ENCODE assay signal across 9 mouse cellular contexts in the genomic region with DNA sequence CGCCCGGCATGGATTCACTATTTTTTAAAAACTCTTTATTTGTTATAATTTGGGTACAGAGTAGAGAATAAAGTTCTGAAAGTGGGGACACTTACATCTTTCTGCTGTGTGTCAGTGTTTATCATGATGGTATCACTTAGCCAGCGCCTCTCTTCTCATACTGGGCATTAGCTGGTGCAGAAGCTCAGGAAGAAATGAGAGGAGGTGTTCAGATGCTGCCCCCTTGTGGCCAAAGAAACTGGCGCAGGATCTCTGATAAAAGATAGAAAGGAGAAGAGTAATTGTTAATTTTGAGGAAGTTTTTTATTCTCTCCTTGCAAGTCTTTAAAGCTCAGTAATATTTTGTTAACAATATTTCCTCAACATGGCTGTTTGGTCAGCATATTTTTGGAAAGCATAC. TPM values are rescaled to one million over a fixed set of nuclear protein-coding genes. Genes with fewer than 3 reads are reported as not detected.
A peak's percentile ranks its signal among the peaks of the same experiment; 100 is the strongest.
DNase-seq lines count a peak whose midpoint lies in the region; ATAC-seq lines count a peak whose summit lies in the region.
"Had no signal": no experiment of that assay in that cellular context is flagged by ENCODE, and none has a peak within 500 bp of the region (broad histone marks: within the 10 kb centered on the region; RNA-seq: fewer than 3 reads in every experiment).

No protein-coding gene starts in this region.

- peak; percentile 79 for DNase-seq in intestine, embryonic 14.5 days (ENCODE audit: low spot score)
- DNase-seq in adrenal gland, adult 8-10 months, result peak; percentile 2
- DNase-seq in embryo, embryonic 10.5 days (ENCODE audit: low spot score), result peak; percentile 78
- peak; percentile 15 to 75 for DNase-seq in left cerebral cortex, adult 9 months (ENCODE audit: low spot score in 2 of 2)
- DNase-seq in testis, postnatal 14 days (ENCODE audit: low spot score), result peak; percentile 11

- no peaks in the 10 kb centered on the region for H3K36me3 ChIP-seq in intestine, embryonic 14.5 days (ENCODE audit: control insufficient read depth, insufficient read depth, low read length)
- H3K36me3 ChIP-seq in intestine, embryonic 15.5 days, result no peaks in the 10 kb centered on the region
- no peaks in the 10 kb centered on the region for H3K36me3 ChIP-seq in hindbrain, embryonic 16.5 days (ENCODE audit: control insufficient read depth, insufficient read depth, low read length)
- H3K36me3 ChIP-seq in midbrain, embryonic 13.5 days, result no peaks in the 10 kb centered on the region
- H3K36me3 ChIP-seq: embryonic facial prominence, embryonic 15.5 days had no signal

- H3K27ac ChIP-seq in intestine, embryonic 14.5 days (ENCODE audit: low read depth), result no peak overlapping the region
- no peak overlapping the region for H3K27ac ChIP-seq in intestine, embryonic 15.5 days
- H3K27ac ChIP-seq in hindbrain, embryonic 16.5 days (ENCODE audit: low read depth, low read length), result no peak overlapping the region
- H3K27ac ChIP-seq in midbrain, embryonic 13.5 days, result no peak overlapping the region
- H3K27ac ChIP-seq: embryonic facial prominence, embryonic 15.5 days had no signal

- no peaks in the 10 kb centered on the region for H3K9me3 ChIP-seq in intestine, embryonic 14.5 days (ENCODE audit: control insufficient read depth, low read length)
- no peaks in the 10 kb centered on the region for H3K9me3 ChIP-seq in intestine, embryonic 15.5 days
- H3K9me3 ChIP-seq in hindbrain, embryonic 16.5 days (ENCODE audit: control insufficient read depth, low read length), result no peaks in the 10 kb centered on the region
- H3K9me3 ChIP-seq in midbrain, embryonic 13.5 days, result no peaks in the 10 kb centered on the region
- H3K9me3 ChIP-seq: embryonic facial prominence, embryonic 15.5 days had no signal

- H3K4me2 ChIP-seq in intestine, embryonic 14.5 days (ENCODE audit: low read length), result no peak overlapping the region
- no peak overlapping the region for H3K4me2 ChIP-seq in intestine, embryonic 15.5 days (replicated peaks)
- H3K4me2 ChIP-seq in hindbrain, embryonic 16.5 days (ENCODE audit: low read length), result no peak overlapping the region
- H3K4me2 ChIP-seq in midbrain, embryonic 13.5 days (replicated peaks), result no peak overlapping the region
- H3K4me2 ChIP-seq: embryonic facial prominence, embryonic 15.5 days had no signal

- H3K27me3 ChIP-seq in intestine, embryonic 14.5 days (replicated peaks; ENCODE audit: control insufficient read depth, insufficient read depth, low read length), result no peaks in the 10 kb centered on the region
- no peaks in the 10 kb centered on the region for H3K27me3 ChIP-seq in intestine, embryonic 15.5 days (replicated peaks)
- H3K27me3 ChIP-seq in hindbrain, embryonic 16.5 days (replicated peaks; ENCODE audit: control insufficient read depth, insufficient read depth, low read length), result no peaks in the 10 kb centered on the region
- no peaks in the 10 kb centered on the region for H3K27me3 ChIP-seq in midbrain, embryonic 13.5 days
- H3K27me3 ChIP-seq: embryonic facial prominence, embryonic 15.5 days had no signal

- 42% methylated on average over 4 of the region's 4 CpGs for WGBS in intestine, embryonic 14.5 days
- WGBS in intestine, embryonic 15.5 days, result 45% methylated on average over 4 of the region's 4 CpGs
- 53% methylated on average over 4 of the region's 4 CpGs for WGBS in hindbrain, embryonic 16.5 days
- 49% methylated on average over 4 of the region's 4 CpGs for WGBS in midbrain, embryonic 13.5 days

- ATAC-seq in intestine, embryonic 14.5 days (replicated peaks; ENCODE audit: low FRiP score, low TSS enrichment, low read depth), result no peak
- no peak for ATAC-seq in intestine, embryonic 15.5 days
- peak; percentile 65 for ATAC-seq in hindbrain, embryonic 16.5 days
- peak; percentile 77; the same call in 1 of the 2 replicates for ATAC-seq in midbrain, embryonic 13.5 days

- H3K4me1 ChIP-seq in intestine, embryonic 14.5 days (replicated peaks; ENCODE audit: control insufficient read depth, insufficient read depth, low read length), result no peaks in the 10 kb centered on the region
- no peaks in the 10 kb centered on the region for H3K4me1 ChIP-seq in intestine, embryonic 15.5 days (replicated peaks)
- no peaks in the 10 kb centered on the region for H3K4me1 ChIP-seq in hindbrain, embryonic 16.5 days (ENCODE audit: control insufficient read depth, insufficient read depth, low read depth, low read length)
- no peaks in the 10 kb centered on the region for H3K4me1 ChIP-seq in midbrain, embryonic 13.5 days (replicated peaks)
- H3K4me1 ChIP-seq: embryonic facial prominence, embryonic 15.5 days had no signal

- no peak overlapping the region for H3K4me3 ChIP-seq in intestine, embryonic 14.5 days (ENCODE audit: low read depth, low read length)
- H3K4me3 ChIP-seq in intestine, embryonic 15.5 days (replicated peaks), result no peak overlapping the region
- no peak overlapping the region for H3K4me3 ChIP-seq in hindbrain, embryonic 16.5 days (ENCODE audit: low read length)
- H3K4me3 ChIP-seq in midbrain, embryonic 13.5 days (replicated peaks), result no peak overlapping the region
- H3K4me3 ChIP-seq: embryonic facial prominence, embryonic 15.5 days had no signal

- no peak overlapping the region for H3K9ac ChIP-seq in intestine, embryonic 14.5 days (ENCODE audit: low read length)
- no peak overlapping the region for H3K9ac ChIP-seq in intestine, embryonic 15.5 days
- no peak overlapping the region for H3K9ac ChIP-seq in hindbrain, embryonic 16.5 days (ENCODE audit: low read depth, low read length)
- H3K9ac ChIP-seq in midbrain, embryonic 13.5 days (replicated peaks), result no peak overlapping the region
- H3K9ac ChIP-seq: embryonic facial prominence, embryonic 15.5 days had no signal

RNA-seq across cellular contexts. Expression of gene 2310057J18Rik, which starts 31.0 kb away (rescaled TPM):
- not detected in 2 replicates for polyA plus RNA-seq in intestine, embryonic 14.5 days (2014; fragmentation: Nextera tagmentation; extraction: Ambion mirVana)
- not detected in 2 replicates for polyA plus RNA-seq in intestine, embryonic 15.5 days (2015; fragmentation: Nextera tagmentation; extraction: Ambion mirVana)
- total RNA-seq in adrenal gland, adult 8-10 months (2022), result not detected
- polyA plus RNA-seq in hindbrain, embryonic 16.5 days (2015; fragmentation: Nextera tagmentation; extraction: Ambion mirVana), result not detected in 2 replicates
- polyA plus RNA-seq in midbrain, embryonic 13.5 days (2015; fragmentation: Nextera tagmentation; extraction: Ambion mirVana), result not detected in 2 replicates
- polyA plus RNA-seq: embryonic facial prominence, embryonic 15.5 days had no signal

Comparison
In these comparisons a context has a peak if more than half of its experiments do, and no peak if none do; other contexts are left out.
1. ATAC-seq: peak in hindbrain, embryonic 16.5 days (single experiment) and midbrain, embryonic 13.5 days (single experiment); none in intestine, embryonic 14.5 days (single experiment) and intestine, embryonic 15.5 days (single experiment).
2. DNase-seq: peak in every context shown above with its lines; median percentile 79 in intestine, embryonic 14.5 days; 78 in embryo, embryonic 10.5 days; 45 in left cerebral cortex, adult 9 months; 11 in testis, postnatal 14 days; 2 in adrenal gland, adult 8-10 months.